Mouse (Mus musculus) stomach, postnatal 0 days (tissue): ENCODE measurements around the gene Kcnmb4.

ENCODE experiments used
- CTCF ChIP-seq: IDR thresholded peaks from 2 replicates; pipeline ENCODE4 v1.5.1; 2016; ENCODE audit warnings: antibody characterized with exemption, low read depth, mild to moderate bottlenecking, moderate library complexity
- EP300 ChIP-seq: optimal IDR thresholded peaks from 2 replicates; pipeline ENCODE3; 2016; ENCODE audit warnings: antibody characterized with exemption

DNA sequence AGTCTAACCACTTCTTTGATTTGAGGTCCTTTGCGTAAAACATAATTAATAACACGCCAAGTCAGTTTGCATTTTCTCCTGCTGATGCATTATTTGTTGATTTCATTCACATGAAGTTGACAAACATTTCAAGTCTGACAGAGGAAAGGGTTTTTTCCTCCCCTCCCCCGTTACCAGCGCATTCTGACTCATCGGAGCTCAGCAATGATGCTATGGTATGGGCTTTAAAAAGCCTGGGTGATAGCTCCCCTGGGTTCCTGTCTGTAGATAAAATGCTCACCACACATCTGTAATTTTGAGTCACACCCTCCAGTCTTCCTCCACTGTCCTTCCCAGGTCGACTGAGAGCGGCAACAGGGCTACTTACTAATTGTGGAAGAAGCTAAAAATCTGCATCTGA, 47.5 kb downstream of the Kcnmb4 start:
- TF ChIP-seq CTCF (no peak), EP300 (no peak)
